Mouse (Mus musculus): ENCODE results near the gene Vmn2r42. TPM values are rescaled to one million over a fixed set of nuclear protein-coding genes. Genes with fewer than 3 reads are reported as not detected.
"Not testable (repeated sequence)": the region's sequence is repeated elsewhere in the genome, so short reads cannot be mapped to it uniquely, and the experiment has no call there.

The Vmn2r42 gene
- polyA plus RNA-seq (2012; ENCODE audit: insufficient read depth, insufficient read length, missing spikeins) = 0.24 TPM in 1 of 2 replicates, not detected in the other

- not testable (repeated sequence) for H3K27ac ChIP-seq (ENCODE audit: insufficient read depth, low read depth, low read length); H3K4me3 ChIP-seq (ENCODE audit: insufficient read depth, low read length); H3K4me1 ChIP-seq (ENCODE audit: control insufficient read depth, insufficient read depth, low read length)
Measured at GRCm38 (mm10) chr7:8200220-8200619, at the start of gene Vmn2r42. TSS of gene Vmn2r42 (minus strand) at chr7:8200320.

- H3K4me3 ChIP-seq (ENCODE audit: insufficient read depth, low read length); H3K27ac ChIP-seq (ENCODE audit: insufficient read depth, low read depth, low read length); H3K4me1 ChIP-seq (ENCODE audit: control insufficient read depth, insufficient read depth, low read length): not testable (repeated sequence)
Measured at GRCm38 (mm10) chr7:8161554-8161953, 38.6 kb downstream of the Vmn2r42 start, which contains the start of gene Vmn2r41. TSS of gene Vmn2r41 (minus strand) at chr7:8161654.

Other genes with a start within 250 kb of the Vmn2r42 start
- gene Vmn2r41, start 38.7 kb downstream of the Vmn2r42 start, polyA plus RNA-seq (2012; ENCODE audit: insufficient read depth, insufficient read length, missing spikeins) = not detected in 2 replicates
- gene Vmn2r43, start 60.3 kb upstream of the Vmn2r42 start, polyA plus RNA-seq (2012; ENCODE audit: insufficient read depth, insufficient read length, missing spikeins) = not detected in 2 replicates
- 0.13 and 0.16 TPM in 2 replicates for gene Vmn2r44, start 183.0 kb upstream of the Vmn2r42 start, polyA plus RNA-seq (2012; ENCODE audit: insufficient read depth, insufficient read length, missing spikeins)

Data from bone marrow macrophage, adult 2 months (primary cell).